Mouse (Mus musculus) spleen, postnatal 14 days (tissue): ENCODE measurements at regions not wholly inside any gene's neighbourhood (a gene's known extent, or its start where the extent isn't known, plus 50 kb on each side); places are given as distances from the start of the nearest gene placed in this dataset.

Source experiments
- DNase-seq, 2 experiments: peaks; one replicate each; pipeline ENCODE4 v3.0.0; 2021 to 2022; ENCODE audit warnings: low spot score in 2 of 2

DNA sequence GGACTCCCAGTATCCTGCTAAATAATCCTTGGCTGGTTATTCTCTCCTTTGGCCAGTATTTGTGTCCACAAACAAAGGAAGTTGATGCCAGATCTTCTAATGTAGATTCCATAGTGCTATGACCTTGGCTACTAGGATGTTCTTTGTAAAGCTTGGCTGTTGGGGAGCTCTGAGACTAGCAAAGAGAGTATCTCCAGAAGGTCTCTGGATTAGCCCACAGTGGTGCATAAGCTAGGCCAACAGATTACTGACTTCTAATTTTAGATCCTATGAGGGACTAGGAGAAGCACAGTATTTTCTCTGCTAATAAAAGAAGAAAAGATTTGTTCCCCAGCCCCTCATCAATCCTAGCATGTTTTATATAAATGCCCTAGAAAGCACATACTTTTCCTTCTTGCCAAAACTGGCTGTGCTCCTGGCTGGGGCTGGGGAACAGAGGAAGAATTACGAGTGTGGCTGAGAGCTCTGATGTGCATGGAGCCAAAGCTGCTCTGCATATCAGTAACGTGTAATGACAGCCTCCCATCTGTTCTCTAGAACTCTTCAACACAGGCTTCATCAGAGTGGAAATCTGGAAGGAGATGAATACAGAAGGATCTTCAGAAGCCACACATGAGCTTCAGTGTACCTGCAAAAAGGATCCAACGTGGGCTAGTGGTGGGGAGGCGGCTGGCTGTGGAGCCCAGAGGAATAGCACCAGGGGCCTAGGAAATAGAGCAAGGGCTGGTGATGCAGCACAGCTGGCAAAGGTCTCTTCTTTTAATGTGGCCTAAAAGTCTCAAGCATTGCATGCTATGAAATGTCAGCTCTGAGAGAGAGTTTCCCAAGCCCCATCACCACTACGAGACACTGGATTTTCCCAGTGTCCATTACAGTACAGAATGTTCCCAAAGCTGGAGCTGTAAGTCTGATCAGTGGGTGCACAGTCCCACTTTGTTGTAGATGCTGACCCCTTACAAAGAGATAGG lies 283.0 kb upstream of the Plxna2 start:
- DNase-seq = no peak

DNA sequence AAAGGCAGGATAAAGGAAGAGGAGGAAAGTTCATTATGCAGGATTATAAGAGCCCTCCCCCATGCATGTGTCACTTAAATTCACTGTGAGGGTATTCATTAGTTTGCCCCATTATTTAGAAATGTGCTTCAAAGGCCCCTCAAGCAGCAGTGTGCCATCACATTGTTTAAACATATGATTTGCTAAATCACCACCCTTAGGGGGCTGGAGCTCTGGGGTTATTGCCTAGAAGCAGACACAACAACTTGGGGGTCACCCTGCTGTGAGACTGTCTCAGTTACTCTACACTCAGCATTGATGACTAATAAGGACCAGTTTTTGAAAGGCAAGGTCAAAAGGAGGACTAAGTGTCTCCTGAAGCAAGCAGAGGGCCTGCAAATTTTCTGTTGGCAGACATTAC lies 285.4 kb upstream of the Plxna2 start:
- DNase-seq = no peak

DNA sequence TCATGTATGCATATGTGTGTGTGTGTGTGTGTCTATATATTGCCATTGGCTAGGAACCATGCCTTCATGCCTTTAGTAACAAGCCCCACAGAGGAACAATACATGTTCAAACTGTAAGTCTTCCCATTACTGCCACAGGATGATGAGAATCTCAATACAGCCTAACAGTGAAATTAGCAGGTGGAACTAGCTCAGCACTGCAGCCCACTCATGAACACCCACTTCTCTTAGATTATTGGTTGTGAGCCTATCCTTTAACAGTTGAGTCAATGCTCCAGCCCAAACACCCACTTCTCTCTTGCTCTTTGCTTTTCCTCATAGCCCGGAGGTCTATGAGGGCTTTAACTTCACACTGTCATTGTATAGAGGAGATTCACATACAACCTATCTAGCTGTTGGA lies 287.5 kb upstream of the Plxna2 start:
- DNase-seq = no peak

DNA sequence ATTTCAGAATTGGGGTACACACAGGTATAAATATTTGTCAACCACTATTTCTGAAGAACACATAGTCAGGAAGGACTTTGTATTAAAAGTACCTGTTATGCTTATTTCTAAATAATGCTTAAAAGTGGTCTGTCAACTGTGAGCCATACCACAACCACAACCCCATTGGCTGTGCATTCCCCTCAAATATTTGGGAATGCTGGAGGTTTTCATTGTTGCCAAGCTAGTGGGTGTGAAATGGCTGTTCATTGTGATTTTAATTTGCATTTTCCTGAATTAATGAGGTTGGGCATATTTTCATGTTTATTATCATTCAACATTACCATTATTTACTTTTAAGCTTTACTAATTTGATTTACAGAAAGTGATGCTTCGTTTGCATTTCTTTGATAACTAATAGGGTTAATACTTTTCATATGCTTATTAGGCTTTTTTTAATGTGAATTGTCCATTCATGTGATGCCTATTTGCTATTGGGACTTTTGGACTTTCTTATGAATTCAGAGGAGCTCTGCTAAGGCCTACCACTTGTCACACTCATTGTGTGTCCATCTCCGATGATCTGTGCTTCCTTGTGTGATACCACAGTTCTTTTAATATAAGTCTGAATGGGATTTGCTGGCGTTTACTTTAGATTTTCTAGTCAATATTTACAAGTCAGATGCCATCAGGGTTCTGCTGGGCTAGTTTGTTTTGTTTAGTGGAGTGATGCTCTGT lies 297.5 kb upstream of the Plxna2 start:
- DNase-seq = no peak

DNA sequence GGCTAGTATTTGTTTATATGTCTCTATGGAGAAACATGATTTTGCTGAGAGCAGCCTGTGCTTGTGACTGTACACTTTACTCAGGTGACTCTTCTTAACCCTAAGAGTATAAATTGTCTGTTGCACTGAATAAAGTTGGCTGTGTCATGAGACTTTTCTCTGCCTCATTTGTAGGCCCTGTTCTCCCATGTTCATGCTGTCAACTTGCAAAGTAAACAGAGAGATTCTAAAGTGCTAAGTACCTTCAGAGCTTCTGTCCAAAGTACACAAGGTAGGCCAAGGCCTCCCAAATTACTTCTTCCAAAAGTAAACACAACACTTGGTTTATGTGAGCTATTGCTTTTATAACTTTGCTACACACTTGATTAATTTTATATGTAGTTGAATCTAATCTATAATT lies 299.7 kb upstream of the Plxna2 start:
- DNase-seq = no peak

DNA sequence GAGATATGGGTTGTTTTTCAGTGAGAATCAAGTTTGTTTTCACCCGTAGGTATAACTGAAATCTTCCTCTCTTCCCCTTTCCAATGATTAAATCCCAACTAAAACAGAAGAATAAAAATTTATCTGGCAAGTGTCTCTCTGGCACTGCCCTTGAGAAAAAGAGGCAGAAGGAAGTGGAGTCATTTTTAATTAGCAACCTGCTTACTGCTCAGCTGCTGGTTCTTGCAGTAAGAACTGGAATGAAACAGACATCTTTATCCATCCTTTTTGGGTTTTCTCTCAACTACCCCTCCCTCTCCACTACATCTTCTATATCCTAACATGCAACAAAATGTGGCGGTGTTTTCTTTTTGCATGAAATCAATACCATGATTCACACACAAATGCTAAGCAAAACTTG lies 302.4 kb upstream of the Plxna2 start:
- DNase-seq = no peak

DNA sequence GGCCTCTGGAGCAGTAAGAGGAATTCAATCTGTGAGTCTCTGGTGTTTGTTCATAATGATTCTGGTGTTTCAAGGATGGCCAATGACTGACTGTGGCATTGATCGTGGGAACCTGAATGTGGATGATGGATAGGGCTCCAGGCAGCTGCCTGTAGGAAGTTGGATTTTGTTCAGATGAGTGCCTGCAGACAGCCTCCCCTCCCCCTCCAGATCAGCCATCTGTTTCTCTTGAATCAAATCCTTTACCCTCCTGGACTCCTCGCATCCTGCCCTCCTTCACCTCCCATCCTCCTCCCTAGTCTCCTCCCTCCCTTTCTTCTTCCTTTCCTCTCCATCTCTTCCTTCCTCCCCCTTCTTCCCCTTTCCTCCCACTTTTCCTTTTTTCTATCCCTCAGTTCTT lies 307.6 kb upstream of the Plxna2 start:
- DNase-seq = no peak

DNA sequence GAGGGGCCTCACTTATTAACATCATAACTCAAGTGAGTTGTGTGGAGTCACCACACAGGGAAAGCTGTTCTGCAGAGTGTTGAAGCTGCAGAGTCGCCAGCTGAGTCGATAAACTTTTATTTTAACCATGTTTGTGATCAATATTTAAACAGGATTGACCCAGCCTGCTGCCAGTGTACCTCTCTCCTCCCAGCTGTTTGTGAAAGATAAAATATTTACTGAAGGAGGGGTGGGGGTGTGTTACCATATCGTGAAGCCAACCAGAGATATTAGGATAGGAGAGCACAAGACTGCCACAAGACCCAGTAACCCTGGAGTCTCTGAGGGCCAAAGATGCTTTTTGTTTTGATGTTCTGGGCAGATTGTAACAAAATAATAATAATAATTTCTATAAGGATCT lies 309.4 kb upstream of the Plxna2 start:
- DNase-seq = no peak

DNA sequence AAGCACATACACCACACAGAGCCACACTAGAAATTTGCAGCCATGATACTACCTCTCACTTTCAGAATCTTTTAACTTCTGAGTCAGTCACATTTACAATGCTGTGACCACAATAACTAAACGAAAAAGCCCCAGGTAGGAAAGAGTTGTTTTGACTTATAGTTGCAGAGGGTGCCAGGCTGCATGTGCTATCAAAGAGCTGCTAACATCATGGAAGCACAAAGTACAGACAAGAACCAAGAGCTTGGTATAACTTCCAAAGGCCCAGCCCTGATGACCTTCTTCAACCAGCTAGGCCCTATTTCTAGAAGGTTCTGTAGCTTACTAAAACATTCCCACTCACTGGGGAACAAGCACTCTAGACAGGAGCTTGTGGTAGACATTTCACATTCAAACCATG lies 314.1 kb upstream of the Plxna2 start:
- DNase-seq = no peak

DNA sequence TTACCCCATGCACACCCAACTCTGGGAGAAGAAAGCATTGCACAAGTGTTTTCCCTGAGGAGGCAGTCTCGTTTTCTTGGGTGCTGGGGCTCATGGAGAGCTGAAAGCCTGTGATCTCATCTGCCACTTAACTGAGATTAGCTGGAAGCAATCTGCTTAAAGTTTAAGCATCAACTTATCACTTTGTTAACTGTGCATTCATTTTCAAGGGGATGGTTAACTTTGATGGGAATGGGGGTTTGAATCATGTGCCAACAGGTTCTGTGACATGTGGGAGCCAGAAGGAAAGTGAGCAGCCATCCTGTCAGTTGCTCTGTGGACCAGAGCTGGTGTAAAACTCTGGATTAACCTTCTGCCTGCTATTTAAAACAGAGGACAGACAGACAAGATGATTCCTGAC lies 315.2 kb upstream of the Plxna2 start:
- DNase-seq = no peak

DNA sequence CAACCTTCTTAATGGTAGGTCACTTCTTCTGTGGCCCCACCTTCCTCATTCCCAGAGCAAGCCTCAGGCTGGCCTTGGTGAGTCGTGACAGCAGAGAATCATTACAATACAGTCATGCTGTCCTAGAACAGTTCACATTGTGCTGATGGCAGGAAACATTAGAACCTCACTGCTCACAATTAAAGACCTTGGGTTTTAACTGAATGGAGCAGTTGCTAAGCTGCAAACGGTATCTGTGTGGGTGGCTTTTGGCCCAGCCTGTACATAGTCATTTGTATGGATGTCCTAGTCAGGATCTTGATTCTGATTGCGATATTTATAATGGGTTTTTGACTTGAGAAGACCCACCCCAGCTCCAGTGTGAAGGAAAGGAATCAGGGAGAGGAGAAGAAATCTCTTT lies 336.1 kb upstream of the Plxna2 start:
- DNase-seq = no peak

DNA sequence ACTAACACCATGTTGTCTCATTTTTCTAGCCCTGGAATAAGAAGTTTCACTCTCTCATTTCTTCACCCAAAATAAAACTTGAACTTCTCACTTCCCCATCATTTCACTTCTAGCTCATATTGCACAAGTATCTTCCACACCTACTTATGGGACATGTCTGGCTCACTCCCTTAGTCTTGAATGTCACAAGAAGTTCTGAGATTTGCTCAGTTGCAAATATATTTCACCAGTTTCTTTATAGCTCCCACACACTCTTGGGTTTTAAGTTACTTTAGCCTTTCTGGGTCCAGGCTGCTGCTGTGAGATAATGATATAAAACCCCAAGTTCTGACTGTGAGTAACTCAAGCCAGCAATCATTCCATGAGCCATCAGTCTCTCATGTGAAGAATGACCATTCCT lies 350.0 kb upstream of the Plxna2 start:
- DNase-seq = no peak

DNA sequence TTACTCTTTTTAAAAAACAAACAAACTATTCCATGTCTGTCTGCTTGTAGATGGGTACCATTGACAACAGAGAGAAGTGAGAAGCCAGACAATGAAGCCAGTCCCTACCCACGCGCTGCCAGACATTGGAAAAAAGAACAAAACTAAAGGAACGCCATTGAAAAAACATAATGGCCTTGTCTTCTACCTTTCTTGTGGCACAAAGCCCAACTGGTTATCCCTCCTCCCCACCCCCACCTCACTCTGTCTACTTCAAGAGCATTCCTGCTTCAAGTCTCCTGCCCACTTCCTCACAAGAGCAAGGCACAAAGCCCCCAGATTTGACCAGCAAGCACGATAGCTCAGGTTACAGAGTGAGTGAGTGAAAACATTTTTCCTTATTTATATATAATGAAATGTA lies 355.6 kb upstream of the Plxna2 start:
- DNase-seq = no peak

DNA sequence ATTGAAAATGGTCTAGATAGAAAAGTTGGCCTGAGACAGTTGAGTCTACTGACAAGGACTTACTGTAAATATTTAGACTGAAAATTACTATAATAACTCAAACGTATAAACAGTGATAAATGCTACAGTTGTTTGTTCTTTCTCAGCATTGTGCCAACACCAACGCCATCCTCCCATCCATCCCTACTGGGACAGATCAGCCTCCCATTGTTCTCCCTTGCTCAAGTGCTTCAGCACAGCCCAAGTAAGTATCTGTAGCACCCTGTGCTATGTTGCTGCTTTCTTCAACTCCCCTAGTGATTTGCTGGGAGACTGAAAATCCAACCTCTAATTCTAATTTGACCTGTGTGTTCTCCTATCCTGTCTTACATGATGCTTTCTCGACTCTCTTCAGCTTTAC lies 358.1 kb upstream of the Plxna2 start:
- no peak for DNase-seq

DNA sequence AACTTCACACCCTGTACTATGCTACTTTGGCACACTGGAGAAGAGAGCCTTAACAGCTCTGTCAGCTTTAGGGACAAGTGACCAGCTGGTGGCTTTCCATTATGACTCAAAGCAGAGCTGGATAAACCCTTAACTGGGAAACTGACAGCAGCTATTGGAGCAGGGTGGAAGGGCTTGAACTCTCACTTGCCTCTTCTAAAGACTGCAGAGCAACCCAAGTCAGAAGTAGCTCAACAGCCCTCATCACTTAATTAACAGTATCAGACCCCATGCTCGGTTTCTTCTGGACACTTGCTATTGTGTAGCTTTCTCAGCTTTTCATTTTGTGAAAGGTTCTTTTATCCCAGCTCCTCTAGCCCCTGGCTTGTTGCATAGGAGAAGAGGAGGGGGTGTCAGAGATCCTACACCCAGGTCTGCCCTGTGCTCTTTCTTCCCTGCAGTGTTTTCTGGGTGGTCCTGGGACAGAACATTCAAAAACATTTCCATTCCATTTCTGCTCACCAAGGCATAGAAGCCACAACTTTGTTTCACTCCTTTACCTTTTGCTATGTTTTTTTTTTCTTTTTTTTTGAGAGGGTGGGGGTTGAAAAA lies 373.1 kb upstream of the Plxna2 start:
- DNase-seq = no peak

DNA sequence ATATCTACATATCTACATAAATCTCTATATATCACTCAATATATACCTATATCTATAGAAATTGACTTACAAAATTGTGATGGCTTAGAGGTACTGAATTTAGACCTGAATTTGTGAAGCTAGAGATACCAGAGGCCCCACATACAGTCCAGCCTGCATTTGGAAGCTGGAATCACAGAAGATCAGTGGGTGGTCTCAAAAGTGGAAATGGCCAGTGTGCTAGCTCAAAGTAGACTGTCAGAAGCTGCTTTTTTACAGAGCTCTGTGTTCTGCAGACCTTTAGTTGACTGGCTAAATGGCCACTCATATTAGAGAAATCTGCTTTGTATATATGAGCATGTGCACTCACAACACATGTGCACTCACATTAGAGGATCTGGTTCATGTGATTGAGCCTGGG lies 376.9 kb upstream of the Plxna2 start:
- no peak for DNase-seq

DNA sequence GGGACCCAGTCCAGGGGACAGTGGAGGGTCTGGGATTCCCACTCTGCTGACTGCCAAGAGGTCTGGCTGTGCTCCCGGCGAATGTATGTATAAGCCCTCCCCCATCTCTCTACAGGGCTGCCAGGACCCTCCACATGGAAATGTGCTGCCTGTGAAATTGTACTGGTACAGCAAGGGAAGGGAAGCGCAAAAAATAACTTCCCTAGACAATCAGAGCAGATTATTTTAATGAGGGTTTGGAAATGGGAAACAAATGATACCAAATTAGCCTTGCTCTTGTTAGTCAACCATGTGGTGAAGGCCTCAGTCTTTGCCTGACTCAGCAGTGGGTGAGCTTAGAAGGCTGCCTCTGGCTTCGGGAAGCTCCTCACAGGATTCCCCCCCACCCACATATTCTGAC lies 386.8 kb upstream of the Plxna2 start:
- DNase-seq = no peak

DNA sequence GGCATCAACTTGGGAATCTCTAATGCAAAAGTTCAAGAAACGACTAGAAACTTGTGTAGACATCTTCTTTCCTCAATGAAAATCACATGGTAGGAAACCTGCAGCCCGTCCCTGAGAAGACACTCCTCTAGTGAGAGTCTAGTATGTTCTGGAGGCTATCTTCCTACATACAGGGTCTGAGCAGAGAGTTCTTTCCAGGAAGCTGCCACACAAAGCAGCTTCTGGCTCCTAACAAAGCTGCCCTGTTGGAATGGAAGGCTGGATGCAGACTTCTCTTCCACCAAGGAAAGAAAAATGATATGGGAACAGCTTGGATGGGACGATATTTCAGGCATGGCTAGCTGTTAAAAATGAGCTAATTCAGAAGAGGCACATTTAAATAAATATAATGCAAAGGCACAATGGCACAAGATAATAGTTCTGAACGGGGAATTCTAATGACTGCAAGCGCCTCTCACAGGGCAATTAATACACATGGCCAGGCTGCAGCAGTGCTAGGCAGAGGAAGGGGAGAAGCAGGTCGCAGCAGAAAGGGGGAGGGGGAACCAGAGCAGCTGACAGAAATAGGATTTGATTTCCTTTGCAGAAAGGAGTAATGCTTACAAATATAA lies 391.4 kb upstream of the Plxna2 start:
- no peak for DNase-seq

DNA sequence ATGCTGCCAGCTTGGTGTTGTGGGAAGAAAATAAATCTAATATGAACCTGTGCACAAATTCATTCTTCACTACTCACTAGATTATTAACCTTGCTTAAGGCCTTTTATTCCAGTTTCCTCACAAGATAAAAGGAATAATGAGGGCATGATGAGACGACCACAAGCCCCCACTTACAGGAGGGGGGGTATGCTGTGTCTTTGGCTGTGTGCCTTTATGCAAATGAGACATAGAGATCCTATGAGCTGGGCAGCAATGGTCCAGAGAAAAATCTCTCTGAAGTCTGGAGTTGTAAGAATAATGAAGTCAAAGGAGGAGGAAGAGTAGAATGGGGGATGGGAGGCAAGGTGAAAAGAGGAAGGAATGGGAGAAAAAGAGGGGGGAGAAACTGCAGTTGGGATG lies 392.2 kb upstream of the Plxna2 start:
- no peak for DNase-seq

DNA sequence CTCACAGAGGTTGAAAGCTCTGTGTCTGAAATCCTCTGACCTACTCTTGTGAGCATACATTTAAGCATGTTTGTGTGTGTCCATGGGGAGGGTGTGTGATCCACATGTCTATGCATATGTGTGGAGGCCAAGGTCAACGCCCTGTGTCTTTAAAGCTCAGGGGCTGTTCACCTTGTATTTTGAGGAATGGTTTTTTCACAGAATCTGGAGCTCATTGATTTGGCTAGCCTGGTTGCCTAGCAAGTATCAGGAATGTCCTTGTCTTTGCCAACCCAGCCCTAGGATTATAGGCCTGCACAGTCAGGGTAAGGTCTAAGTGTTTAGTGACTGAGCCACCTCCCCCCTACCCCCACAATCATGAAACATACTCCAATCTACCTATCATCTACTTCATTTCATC lies 394.0 kb upstream of the Plxna2 start:
- DNase-seq = no peak

DNA sequence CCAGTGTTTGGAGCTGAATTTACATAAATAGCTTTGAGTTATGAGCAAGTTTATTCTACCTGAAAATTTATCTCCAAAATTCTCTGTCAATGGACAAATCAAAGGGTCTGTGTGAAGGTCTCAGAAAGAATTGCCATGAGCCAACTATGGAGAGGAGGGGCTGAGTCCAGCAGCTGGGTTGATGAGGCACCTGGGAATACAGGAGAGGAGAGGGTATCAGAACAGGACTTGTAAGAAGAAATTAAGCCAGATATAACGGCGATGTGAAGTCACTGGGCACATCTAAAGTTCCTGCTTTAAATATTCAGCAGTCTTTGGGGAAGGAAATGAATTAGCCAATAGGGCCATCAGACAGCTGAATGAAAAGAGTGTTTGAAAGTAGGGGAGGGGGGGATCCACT lies 394.4 kb upstream of the Plxna2 start:
- no peak for DNase-seq

DNA sequence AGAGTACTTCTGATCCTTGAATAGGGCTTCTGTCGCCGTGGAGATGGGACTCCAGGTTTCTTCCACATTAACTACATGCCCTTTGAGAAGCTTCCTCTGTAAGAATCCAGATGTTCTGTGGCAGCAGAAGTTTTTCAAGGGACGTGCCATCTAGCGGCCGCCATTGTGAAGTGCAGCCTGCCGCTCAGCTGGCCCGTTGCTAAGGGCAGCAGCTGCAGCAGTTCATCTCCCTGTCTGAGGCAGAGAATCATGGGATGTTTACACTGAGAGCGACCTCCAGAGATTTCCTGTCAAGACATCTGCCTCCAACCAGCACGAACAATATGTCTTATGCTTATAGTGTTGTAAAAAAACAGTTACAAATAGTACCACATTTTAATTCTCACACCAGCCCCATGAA lies 395.0 kb upstream of the Plxna2 start:
- peak in 1 of 2 experiments; percentile 11 for DNase-seq
